Mouse (Mus musculus) retina, postnatal 7 days (tissue): ENCODE results near the gene Vegfa.

Experiments
- DNase-seq: peaks from one replicate; pipeline ENCODE4 v3.0.0-alpha.2; 2012; ENCODE audit warnings: low read depth, low spot score

Gene Vegfa

DNA sequence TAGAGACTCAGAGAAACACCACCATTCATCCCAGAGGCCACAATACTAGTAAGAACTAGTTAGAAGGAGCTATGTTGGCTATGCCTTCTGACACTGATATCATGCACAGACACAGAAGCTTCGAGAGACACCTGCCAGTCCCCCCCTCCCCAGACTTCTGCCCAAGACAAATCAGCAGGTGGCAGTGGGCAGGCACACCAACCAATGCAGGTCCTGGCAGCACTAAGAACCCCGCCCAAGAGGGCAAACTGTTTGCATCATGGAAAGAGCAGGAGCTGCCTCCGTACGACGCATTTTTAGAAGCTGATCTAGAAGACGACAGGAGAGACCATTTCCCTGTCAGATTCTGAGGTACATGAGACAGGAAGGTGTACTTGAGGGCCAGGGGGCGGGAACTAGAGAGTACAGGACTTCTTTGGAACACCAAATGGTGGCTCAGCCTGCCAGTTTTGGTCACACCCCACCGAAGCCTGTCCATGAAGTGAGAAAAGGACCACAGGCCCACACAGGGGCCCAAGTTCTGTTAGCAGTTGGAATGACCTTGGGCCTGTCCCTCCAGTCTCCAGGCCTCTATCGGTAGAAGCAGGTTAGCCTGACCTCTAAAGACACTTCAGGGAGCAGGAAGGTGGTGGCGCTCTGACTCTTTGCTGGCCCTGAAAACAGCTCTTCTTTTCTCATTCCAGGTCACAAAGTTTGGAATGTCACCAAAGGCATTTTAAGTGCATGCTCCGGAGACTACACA lies 6.1 kb downstream of the Vegfa start:
- DNase-seq, result no peak

- DNase-seq, result no peak
Measured at GRCm38 (mm10) chr17:46025207-46025606, 7.0 kb downstream of the Vegfa start.

GRCm38 (mm10) chr17:46024192-46024591 lies 8.0 kb downstream of the Vegfa start:
- no peak for DNase-seq

GRCm38 (mm10) chr17:46023572-46023971 lies 8.6 kb downstream of the Vegfa start:
- no peak for DNase-seq

- no peak for DNase-seq
Measured at GRCm38 (mm10) chr17:46022934-46023333, 9.2 kb downstream of the Vegfa start.

DNA sequence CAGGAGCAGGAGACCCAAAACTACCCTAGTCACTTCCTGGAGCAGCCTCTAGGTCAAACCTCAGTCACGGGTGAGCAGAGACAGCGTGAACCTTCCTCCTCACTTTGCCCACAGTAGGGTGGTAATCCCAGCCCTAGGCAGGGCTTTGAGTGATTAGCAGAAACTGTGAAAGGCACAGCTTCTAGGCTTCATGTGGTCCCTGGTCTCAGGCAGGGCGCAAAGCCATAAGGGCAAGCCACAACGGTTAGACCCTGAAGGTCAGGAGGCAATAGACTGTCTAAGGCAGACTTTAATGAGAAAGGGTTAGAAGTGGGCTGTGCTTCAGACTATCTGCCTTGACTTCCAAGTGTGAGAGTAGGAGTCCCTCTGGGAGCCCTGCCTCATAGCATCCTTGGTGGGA lies 9.7 kb downstream of the Vegfa start:
- no peak for DNase-seq

DNA sequence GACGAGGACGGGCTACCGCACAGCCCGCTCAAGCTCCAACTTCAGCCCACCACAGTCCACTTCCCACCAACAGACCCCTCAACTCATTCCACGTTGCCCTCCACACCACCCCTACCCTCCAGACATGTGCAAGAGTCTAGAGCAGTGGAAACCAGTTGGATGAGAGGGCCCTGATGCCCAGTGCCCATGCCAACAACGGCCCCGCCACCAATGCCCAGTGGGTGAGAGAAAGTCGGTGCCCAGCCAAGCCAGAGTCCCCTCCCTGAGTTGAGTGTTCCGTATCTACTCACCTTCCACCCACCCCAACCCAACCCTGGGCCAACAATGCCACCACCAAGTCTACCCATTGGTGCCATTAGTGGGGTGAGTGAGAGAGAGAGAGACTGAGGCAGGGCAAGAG lies 10.4 kb downstream of the Vegfa start:
- no peak for DNase-seq

DNA sequence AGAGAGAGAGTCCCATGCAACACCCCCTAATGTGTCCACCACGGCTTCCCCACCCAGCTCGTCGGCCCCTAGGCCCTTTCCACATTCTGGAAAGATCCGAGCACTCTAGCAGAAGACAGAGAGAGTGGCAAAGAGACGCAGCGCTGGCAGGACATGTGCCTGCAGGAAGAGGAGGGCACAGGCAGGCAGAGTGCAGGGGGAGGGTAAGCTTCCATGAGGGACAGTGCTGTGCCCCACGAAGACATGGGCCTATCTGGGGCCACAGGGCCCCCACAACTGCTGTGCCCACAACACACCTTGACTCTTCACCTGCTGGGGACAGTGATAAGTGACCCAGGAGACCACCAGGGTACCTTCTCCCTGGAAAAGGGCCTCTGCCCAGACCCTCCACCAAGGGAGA lies 11.0 kb downstream of the Vegfa start:
- no peak for DNase-seq

- no peak for DNase-seq
Measured at GRCm38 (mm10) chr17:46020579-46020978, 11.6 kb downstream of the Vegfa start.

DNA sequence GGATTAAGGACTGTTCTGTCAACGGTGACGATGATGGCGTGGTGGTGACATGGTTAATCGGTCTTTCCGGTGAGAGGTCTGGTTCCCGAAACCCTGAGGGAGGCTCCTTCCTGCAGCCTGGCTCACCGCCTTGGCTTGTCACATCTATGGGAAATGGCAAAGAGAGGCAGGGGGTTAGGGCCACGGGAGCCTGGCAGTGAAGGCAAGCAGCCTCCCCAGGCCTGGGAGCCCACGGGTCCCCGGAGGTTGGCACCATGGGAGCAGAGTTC lies 13.5 kb downstream of the Vegfa start:
- DNase-seq, result no peak

- no peak for DNase-seq
Measured at GRCm38 (mm10) chr17:46017946-46018735, 14.0 kb downstream of the Vegfa start.

GRCm38 (mm10) chr17:46016617-46017016 lies 15.6 kb downstream of the Vegfa start:
- no peak for DNase-seq

DNA sequence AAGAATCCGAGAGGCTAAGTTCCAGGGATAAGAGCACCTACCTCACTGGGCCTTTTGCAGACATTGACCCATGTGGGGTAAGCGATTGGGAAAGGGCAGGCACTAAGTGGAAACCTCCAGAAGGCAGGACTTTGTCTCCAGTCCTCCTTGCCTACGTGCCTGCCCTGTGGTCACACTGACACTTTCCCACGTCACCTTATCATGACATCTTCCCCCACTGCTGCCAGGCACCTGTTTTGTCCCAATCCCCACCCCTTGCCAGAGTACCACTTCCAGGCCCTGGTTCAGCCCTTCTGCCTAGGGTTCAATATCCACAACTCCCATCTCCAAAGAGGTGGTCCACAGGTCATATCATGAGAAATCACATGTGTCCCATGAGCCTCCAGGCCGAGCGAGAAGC lies 16.2 kb downstream of the Vegfa start:
- DNase-seq, result no peak

DNA sequence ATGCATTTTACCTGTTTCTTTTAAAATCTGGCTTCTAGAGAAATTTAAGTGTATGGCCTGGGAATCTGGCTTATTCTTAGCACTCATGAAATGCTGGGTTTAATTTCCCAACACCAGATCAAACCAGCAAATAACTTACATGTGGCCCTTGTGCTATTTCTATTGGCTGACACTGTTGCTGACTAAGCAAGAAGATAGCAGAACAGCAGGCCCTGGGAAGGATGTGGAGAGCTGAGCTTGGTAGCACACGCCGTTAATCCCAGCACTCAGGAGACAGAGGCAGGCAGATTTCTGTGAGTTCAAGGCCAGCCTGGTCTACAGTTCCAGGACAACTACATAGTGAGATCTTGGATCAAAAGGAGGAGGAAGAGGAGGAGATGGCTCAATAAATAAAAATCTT lies 17.2 kb downstream of the Vegfa start:
- no peak for DNase-seq

- DNase-seq, result no peak
Measured at GRCm38 (mm10) chr17:46013549-46013948, 18.6 kb downstream of the Vegfa start.

DNA sequence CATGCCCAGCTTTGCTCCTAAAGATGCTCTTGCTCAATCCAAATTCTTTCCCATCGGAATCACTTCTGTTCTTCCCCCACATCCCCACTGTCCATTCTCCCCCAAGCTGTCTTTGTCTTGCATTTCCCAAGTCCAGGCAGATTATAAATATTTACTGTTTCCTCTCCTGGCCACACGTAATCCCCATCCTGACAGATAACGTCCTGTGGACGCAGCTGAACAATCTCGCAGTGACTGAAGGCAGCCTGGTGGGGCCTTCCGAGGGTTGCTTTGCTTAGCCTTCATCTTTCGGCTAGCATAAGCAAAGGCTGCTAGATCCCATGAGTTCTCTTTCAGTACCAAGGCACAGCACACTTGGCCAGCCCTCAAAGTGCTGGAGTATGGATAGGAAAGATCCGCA lies 20.0 kb downstream of the Vegfa start:
- no peak for DNase-seq

DNA sequence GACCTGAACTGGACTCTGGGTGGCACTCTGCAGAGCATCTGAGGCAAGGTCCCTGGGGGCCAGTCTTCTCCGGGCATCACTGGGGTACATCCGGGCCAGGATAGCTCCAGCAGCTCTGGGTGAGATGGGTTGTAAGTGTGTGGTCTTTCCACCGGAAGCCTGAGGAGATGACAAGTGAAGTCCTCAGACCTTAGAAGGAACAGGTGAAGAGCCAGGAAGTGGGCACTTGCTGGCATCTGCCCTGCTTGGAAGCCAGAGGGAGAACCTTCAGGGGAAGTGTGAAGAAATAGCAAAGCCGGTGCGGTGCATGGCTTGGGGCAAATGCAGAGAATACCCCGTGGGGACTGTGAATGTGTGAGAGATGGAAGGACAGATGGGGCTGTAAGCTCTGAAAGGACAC lies 21.7 kb downstream of the Vegfa start:
- DNase-seq, result no peak

DNA sequence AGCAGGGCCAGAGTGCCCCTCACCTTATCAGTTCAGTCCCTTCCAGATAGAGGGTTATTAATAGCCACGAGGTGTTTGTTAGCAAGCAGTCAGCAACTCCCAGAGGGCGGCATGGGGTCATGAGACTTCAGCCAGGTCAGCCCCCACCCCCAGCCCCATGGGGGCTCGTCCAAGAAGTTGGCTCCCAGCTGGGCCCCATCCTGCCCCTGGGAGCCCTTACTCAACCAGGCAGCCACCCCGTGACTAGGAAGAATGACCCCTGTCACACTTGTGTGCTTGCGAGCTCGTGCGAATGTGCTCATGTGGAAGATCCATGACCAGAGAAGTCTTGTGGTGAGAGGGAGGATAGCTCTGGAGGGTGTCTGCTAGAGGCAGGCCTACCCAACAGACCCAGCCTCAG lies 23.0 kb downstream of the Vegfa start:
- DNase-seq, result no peak

- DNase-seq, result no peak
Measured at GRCm38 (mm10) chr17:46005458-46005857, 26.7 kb downstream of the Vegfa start.

GRCm38 (mm10) chr17:46004482-46004881 lies 27.7 kb downstream of the Vegfa start:
- DNase-seq, result no peak

- DNase-seq, result no peak
Measured at GRCm38 (mm10) chr17:46003717-46004481, 28.3 kb downstream of the Vegfa start.

DNA sequence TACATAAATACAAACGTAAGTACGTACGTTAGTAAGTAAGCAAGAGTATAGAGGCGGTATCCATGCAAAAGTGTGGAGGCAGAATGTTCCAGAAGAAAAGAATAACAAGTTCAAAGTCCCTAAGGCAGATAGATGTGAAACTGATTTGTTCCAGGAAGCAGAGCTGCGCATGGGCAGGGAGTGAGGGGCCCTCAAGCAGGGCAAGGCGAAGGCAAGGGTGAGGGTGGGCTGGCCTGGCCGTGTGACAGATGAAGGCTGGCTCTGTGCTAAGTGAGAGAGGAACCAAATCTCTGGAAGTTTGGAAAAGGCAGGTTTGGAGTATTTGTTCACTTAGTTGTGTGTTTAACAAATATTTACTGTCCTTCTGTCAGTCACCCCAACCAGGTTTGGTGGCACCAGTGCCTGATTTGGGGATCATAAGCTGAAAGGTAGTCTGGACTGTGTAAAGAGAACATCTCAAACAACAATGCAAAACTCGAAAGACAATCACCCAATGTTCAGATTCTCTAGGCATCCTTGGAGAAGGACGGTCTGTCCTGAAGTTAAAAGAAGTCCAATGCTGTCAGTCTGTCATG lies 32.7 kb downstream of the Vegfa start:
- no peak for DNase-seq
